Mouse (Mus musculus) heart, postnatal 0 days (tissue): ENCODE measurements around the gene Ifitm6. TPM values are rescaled to one million over a fixed set of nuclear protein-coding genes. Genes with fewer than 3 reads are reported as not detected.

Experiments used
- ATAC-seq: fragments of 200-750 bp; cut with Nextera tagmentation; 2 replicates; pipeline ENCODE4 v1.8.0; 2017; ENCODE audit warnings: low read depth, moderate number of reproducible peaks, moderate library complexity; ENCODE audit not compliant: insufficient read depth
- DNase-seq: peaks from one replicate; pipeline ENCODE4 v3.0.0-alpha.2; 2016; ENCODE audit warnings: low spot score
- H3K27ac ChIP-seq: fragments of 300-500 bp; sonication (generic); 2 replicates; pipeline ENCODE4 v1.5.1; 2014; ENCODE audit warnings: low read depth, mild to moderate bottlenecking
- H3K27me3 ChIP-seq: fragments of 300-500 bp; sonication (generic); 2 replicates; pipeline ENCODE4 v1.6.1; 2014; ENCODE audit warnings: low read length, mixed read lengths; ENCODE audit not compliant: control insufficient read depth, insufficient read depth
- H3K36me3 ChIP-seq: fragments of 300-500 bp; sonication (generic); replicated peaks from 2 replicates; pipeline ENCODE4 v1.6.1; 2014; ENCODE audit warnings: low read length, mixed read lengths; ENCODE audit not compliant: control insufficient read depth, insufficient read depth
- H3K4me1 ChIP-seq: fragments of 300-500 bp; sonication (generic); 2 replicates; pipeline ENCODE4 v1.6.1; 2014; ENCODE audit warnings: antibody characterized with exemption; ENCODE audit not compliant: control insufficient read depth, insufficient read depth
- H3K4me2 ChIP-seq: fragments of 300-500 bp; sonication (generic); 2 replicates; pipeline ENCODE4 v1.6.1; 2014; ENCODE audit warnings: low read depth, mild to moderate bottlenecking, low read length, moderate library complexity
- H3K4me3 ChIP-seq: fragments of 300-500 bp; sonication (generic); 2 replicates; pipeline ENCODE4 v1.5.1; 2014; ENCODE audit warnings: low read depth, low read length
- H3K9ac ChIP-seq: fragments of 300-500 bp; sonication (generic); replicated peaks from 2 replicates; pipeline ENCODE4 v1.6.1; 2014; ENCODE audit warnings: low read depth, low read length, mixed read lengths
- H3K9me3 ChIP-seq: fragments of 300-500 bp; sonication (generic); replicated peaks from 2 replicates; pipeline ENCODE4 v1.6.1; 2016; ENCODE audit warnings: low read length; ENCODE audit not compliant: control insufficient read depth
- CTCF ChIP-seq: IDR thresholded peaks from 2 replicates; pipeline ENCODE4 v1.5.1; 2016; ENCODE audit warnings: antibody characterized with exemption, control low read depth, low read depth
- EP300 ChIP-seq: IDR thresholded peaks from 2 replicates; pipeline ENCODE4 v1.6.1; 2016; ENCODE audit warnings: antibody characterized with exemption, low read depth
- WGBS: fragments of 180-500 bp; shearing (Covaris S2); extraction: QIAGEN DNeasy Blood & Tissue Kit; methylation state at CpG from one replicate; pipeline ENCODE4 v1.1.7; 2014; 5-methylcytosine and 5-hydroxymethylcytosine counted together
- polyA plus RNA-seq: library from polyadenylated mRNA; unstranded; fragments of >200 nt; fragmentation: Nextera tagmentation; extraction: Ambion mirVana; gene quantifications from 2 replicates; pipeline ENCODE4 v1.2.1, GENCODE M21; 2015
- total RNA-seq: library from RNA; depleted of rRNA; stranded (reverse); fragments of >200 nt; gene quantifications from 2 replicates; pipeline ENCODE4 v1.2.3, GENCODE M21; 2014; ENCODE audit warnings: low replicate concordance

The Ifitm6 gene
- total and polyA plus RNA-seq, 2 experiments from 2014 or later: 0.30 TPM; not detected in 1

- Histone ChIP-seq H3K27me3 (no peaks in the 10 kb centered on the region), H3K4me3 (peak overlapping the region; percentile 27), H3K9me3 (no peaks in the 10 kb centered on the region), H3K36me3 (no peaks in the 10 kb centered on the region), H3K4me2 (peak overlapping the region; percentile 60), H3K4me1 (no peaks in the 10 kb centered on the region; the same call in 1 of the 2 replicates), H3K27ac (peak overlapping the region; percentile 88), H3K9ac (no peak overlapping the region)
- DNase-seq: peak; percentile 91
- 8% methylated on average over 21 of the region's 21 CpGs for WGBS
- TF ChIP-seq CTCF (peak; percentile 91), EP300 (peak; percentile 40; the same call in 1 of the 2 replicates)
- peak; percentile 87 for ATAC-seq
These were observed 30.8 kb upstream of the Ifitm6 start for GRCm38 (mm10) chr7:141048226-141049218.

- H3K9ac ChIP-seq: no peak overlapping the region
- peak overlapping the region; percentile 60 for H3K4me2 ChIP-seq
- peak; percentile 91 for DNase-seq
- no peaks in the 10 kb centered on the region; the same call in 1 of the 2 replicates for H3K4me1 ChIP-seq
- no peaks in the 10 kb centered on the region for H3K9me3 ChIP-seq
- WGBS: 6% methylated on average over 15 of the region's 19 CpGs
- peak overlapping the region; percentile 91 for H3K27ac ChIP-seq
- peak overlapping the region; percentile 27 for H3K4me3 ChIP-seq
- TF ChIP-seq EP300 (no peak), CTCF (no peak)
- no peaks in the 10 kb centered on the region for H3K36me3 ChIP-seq
- H3K27me3 ChIP-seq: no peaks in the 10 kb centered on the region
- ATAC-seq: peak; percentile 89
These were observed 30.0 kb upstream of the Ifitm6 start for GRCm38 (mm10) chr7:141047581-141048225.

- WGBS: 56% methylated on average over 6 of the region's 6 CpGs
- Histone ChIP-seq H3K4me3 (no peak overlapping the region), H3K9ac (no peak overlapping the region)
These were observed 29.3 kb upstream of the Ifitm6 start for GRCm38 (mm10) chr7:141046931-141047580.

GRCm38 (mm10) chr7:141042539-141042938 lies 24.8 kb upstream of the Ifitm6 start:
- Histone ChIP-seq H3K4me3 (no peak overlapping the region), H3K4me1 (0 out of 2 replicates have a peak, but pooled peaks cover 6% of the 10 kb centered on the region), H3K27me3 (no peaks in the 10 kb centered on the region), H3K9ac (no peak overlapping the region), H3K4me2 (no peak overlapping the region), H3K36me3 (no peaks in the 10 kb centered on the region), H3K27ac (no peak overlapping the region), H3K9me3 (no peaks in the 10 kb centered on the region)
- TF ChIP-seq CTCF (no peak), EP300 (no peak)
- no peak for ATAC-seq
- WGBS: 52% methylated on average over 4 of the region's 4 CpGs
- no peak for DNase-seq

More at GRCm38 (mm10) chr7:141046931-141047580, 29.3 kb upstream of the Ifitm6 start:
- H3K4me1 ChIP-seq: no peaks in the 10 kb centered on the region; the same call in 1 of the 2 replicates
- DNase-seq: peak; percentile 53
- no peak for TF ChIP-seq EP300
- no peak; the same call in 1 of the 2 replicates for TF ChIP-seq CTCF
- no peaks in the 10 kb centered on the region for H3K36me3 ChIP-seq
- peak overlapping the region; percentile 60 for H3K4me2 ChIP-seq
- no peaks in the 10 kb centered on the region for H3K27me3 ChIP-seq
- 0 out of 2 replicates have a peak, but pooled peaks have one; percentile 21 for ATAC-seq
- H3K27ac ChIP-seq: peak overlapping the region; percentile 91
- no peaks in the 10 kb centered on the region for H3K9me3 ChIP-seq

- DNase-seq (peak; percentile 86), ATAC-seq (peak; percentile 87; the same call in 1 of the 2 replicates)
- no peaks in the 10 kb centered on the region for H3K36me3 ChIP-seq
- no peaks in the 10 kb centered on the region for H3K27me3 ChIP-seq
- no peak for TF ChIP-seq EP300
- no peak for TF ChIP-seq CTCF
- no peak overlapping the region for H3K4me2 ChIP-seq
- H3K4me3 ChIP-seq: no peak overlapping the region
- H3K9ac ChIP-seq: peak overlapping the region; percentile 25; the same call in 1 of the 2 replicates
- H3K27ac ChIP-seq: peak overlapping the region; percentile 80
- 7% methylated on average over 5 of the region's 5 CpGs for WGBS
- 0 out of 2 replicates have a peak, but pooled peaks cover 6% of the 10 kb centered on the region for H3K4me1 ChIP-seq
- H3K9me3 ChIP-seq: no peaks in the 10 kb centered on the region
These were observed 23.9 kb upstream of the Ifitm6 start for GRCm38 (mm10) chr7:141041661-141042060.
